Mouse (Mus musculus): Measurements from ENCODE around the gene Slc38a7. TPM values are rescaled to one million over a fixed set of nuclear protein-coding genes. Genes with fewer than 3 reads are reported as not detected.

Gene Slc38a7
- polyA plus RNA-seq, 1 experiment from 2014 or later = 23.2 TPM

DNA sequence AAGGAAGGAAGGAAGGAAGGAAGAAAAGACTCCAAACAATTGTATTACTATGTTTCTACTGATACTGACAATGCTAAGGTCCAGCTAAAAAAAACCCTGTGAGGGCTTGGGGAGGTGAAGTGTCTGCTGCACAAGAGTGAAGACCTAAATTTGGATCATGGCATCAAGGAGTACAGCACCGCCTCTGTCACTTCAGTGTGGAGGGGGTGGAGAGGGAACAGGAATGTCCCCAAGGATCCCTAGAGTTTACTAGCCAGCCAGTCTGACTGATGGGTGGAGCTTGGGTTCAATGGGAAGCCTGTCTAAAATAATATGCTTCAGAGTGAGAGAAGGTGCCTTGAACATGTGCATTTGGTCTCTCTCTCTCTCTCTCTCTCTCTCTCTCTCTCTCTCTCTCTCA, 35.1 kb downstream of the Slc38a7 start:
- no peak overlapping the region for H3K9ac ChIP-seq (replicated peaks; ENCODE audit: low read depth, low read length)
- no peak overlapping the region for H3K27ac ChIP-seq (ENCODE audit: low read depth, low read length)
- ATAC-seq (ENCODE audit: low read depth) = no peak
- no peaks in the 10 kb centered on the region for H3K36me3 ChIP-seq (ENCODE audit: control insufficient read depth, insufficient read depth, low read length)
- 38% methylated on average over 1 of the region's 1 CpGs for WGBS
- H3K9me3 ChIP-seq (ENCODE audit: control insufficient read depth, low read length) = no peaks in the 10 kb centered on the region
- no peak overlapping the region for H3K4me3 ChIP-seq (ENCODE audit: low read depth, low read length)
- no peaks in the 10 kb centered on the region for H3K27me3 ChIP-seq (ENCODE audit: control insufficient read depth, insufficient read depth, low read length)
- no peaks in the 10 kb centered on the region for H3K4me1 ChIP-seq (ENCODE audit: control insufficient read depth, insufficient read depth, low read length)
- no peak overlapping the region for H3K4me2 ChIP-seq (ENCODE audit: low read depth, low read length)

GRCm38 (mm10) chr8:95817597-95817996, 35.7 kb downstream of the Slc38a7 start:
- ATAC-seq (ENCODE audit: low read depth) = no peak
- Histone ChIP-seq H3K27ac (ENCODE audit: low read depth, low read length) (no peak overlapping the region), H3K36me3 (ENCODE audit: control insufficient read depth, insufficient read depth, low read length) (no peaks in the 10 kb centered on the region), H3K4me2 (ENCODE audit: low read depth, low read length) (no peak overlapping the region), H3K9me3 (ENCODE audit: control insufficient read depth, low read length) (no peaks in the 10 kb centered on the region), H3K4me1 (ENCODE audit: control insufficient read depth, insufficient read depth, low read length) (no peaks in the 10 kb centered on the region), H3K27me3 (ENCODE audit: control insufficient read depth, insufficient read depth, low read length) (no peaks in the 10 kb centered on the region), H3K4me3 (ENCODE audit: low read depth, low read length) (no peak overlapping the region), H3K9ac (replicated peaks; ENCODE audit: low read depth, low read length) (no peak overlapping the region)
- WGBS = 70% methylated on average over 3 of the region's 3 CpGs

- ATAC-seq (ENCODE audit: low read depth) = no peak
- no peak overlapping the region for H3K4me3 ChIP-seq (ENCODE audit: low read depth, low read length)
- whole genome bisulfite sequencing = 51% methylated on average over 6 of the region's 6 CpGs
- H3K9ac ChIP-seq (replicated peaks; ENCODE audit: low read depth, low read length) = no peak overlapping the region
- H3K4me2 ChIP-seq (ENCODE audit: low read depth, low read length) = no peak overlapping the region
- H3K4me1 ChIP-seq (ENCODE audit: control insufficient read depth, insufficient read depth, low read length) = no peaks in the 10 kb centered on the region
- no peak overlapping the region for H3K27ac ChIP-seq (ENCODE audit: low read depth, low read length)
- no peaks in the 10 kb centered on the region for H3K27me3 ChIP-seq (ENCODE audit: control insufficient read depth, insufficient read depth, low read length)
- H3K9me3 ChIP-seq (ENCODE audit: control insufficient read depth, low read length) = no peaks in the 10 kb centered on the region
- no peaks in the 10 kb centered on the region for H3K36me3 ChIP-seq (ENCODE audit: control insufficient read depth, insufficient read depth, low read length)
Measured at GRCm38 (mm10) chr8:95816044-95816708, 37.2 kb downstream of the Slc38a7 start.

DNA sequence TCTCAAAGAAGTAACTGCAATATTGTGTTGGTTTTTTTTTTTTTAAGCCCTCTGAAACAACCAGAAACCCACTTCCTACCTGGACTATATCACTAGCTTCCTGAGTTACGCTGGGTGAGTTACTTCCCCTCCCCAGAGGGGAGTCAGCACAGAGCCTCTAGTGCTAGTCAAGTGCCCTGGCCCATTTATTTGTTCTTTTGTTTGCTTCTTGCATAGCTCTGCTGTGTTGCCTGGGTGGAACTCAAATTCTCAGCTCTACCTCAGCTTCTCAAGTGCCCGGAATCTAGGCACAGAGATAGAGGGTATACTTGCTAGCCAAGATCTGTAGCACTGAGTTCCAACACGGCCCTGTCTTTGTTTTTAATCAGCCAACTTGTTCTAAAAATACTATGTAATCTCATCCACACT, 43.2 kb downstream of the Slc38a7 start:
- Histone ChIP-seq H3K4me3 (ENCODE audit: low read depth, low read length) (no peak overlapping the region), H3K9me3 (ENCODE audit: control insufficient read depth, low read length) (no peaks in the 10 kb centered on the region), H3K27me3 (ENCODE audit: control insufficient read depth, insufficient read depth, low read length) (no peaks in the 10 kb centered on the region), H3K4me1 (ENCODE audit: control insufficient read depth, insufficient read depth, low read length) (peaks cover 11% of the 10 kb centered on the region), H3K4me2 (ENCODE audit: low read depth, low read length) (no peak overlapping the region), H3K9ac (replicated peaks; ENCODE audit: low read depth, low read length) (no peak overlapping the region), H3K36me3 (ENCODE audit: control insufficient read depth, insufficient read depth, low read length) (no peaks in the 10 kb centered on the region), H3K27ac (ENCODE audit: low read depth, low read length) (no peak overlapping the region)
- 54% methylated on average over 3 of the region's 3 CpGs for WGBS
- ATAC-seq (ENCODE audit: low read depth) = no peak

DNA sequence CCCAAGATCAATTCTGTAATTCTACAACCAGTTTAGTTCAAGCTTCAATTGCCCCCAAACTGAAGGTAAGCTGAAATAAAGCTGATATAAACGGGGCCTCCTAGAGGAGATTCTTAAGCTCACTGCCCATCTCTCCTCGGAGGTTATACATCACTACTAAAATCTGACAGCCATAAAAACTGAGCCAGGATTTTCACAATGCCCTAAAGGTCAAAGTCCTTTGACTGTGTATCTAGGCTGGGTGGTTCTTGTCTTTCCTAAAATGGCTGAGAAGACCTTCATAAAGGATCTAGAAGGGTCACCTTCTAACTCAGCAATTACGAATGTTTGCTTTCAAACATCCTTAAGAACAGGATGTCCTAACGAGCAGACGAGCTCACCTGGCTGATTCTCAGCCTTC, 44.2 kb downstream of the Slc38a7 start:
- no peak overlapping the region for H3K4me2 ChIP-seq (ENCODE audit: low read depth, low read length)
- WGBS = 88% methylated on average over 5 of the region's 5 CpGs
- H3K27ac ChIP-seq (ENCODE audit: low read depth, low read length) = no peak overlapping the region
- no peaks in the 10 kb centered on the region for H3K9me3 ChIP-seq (ENCODE audit: control insufficient read depth, low read length)
- H3K27me3 ChIP-seq (ENCODE audit: control insufficient read depth, insufficient read depth, low read length) = no peaks in the 10 kb centered on the region
- ATAC-seq (ENCODE audit: low read depth) = no peak
- peaks cover 16% of the 10 kb centered on the region for H3K4me1 ChIP-seq (ENCODE audit: control insufficient read depth, insufficient read depth, low read length)
- H3K36me3 ChIP-seq (ENCODE audit: control insufficient read depth, insufficient read depth, low read length) = no peaks in the 10 kb centered on the region
- H3K9ac ChIP-seq (replicated peaks; ENCODE audit: low read depth, low read length) = no peak overlapping the region
- H3K4me3 ChIP-seq (ENCODE audit: low read depth, low read length) = no peak overlapping the region

GRCm38 (mm10) chr8:95808631-95809030, 44.7 kb downstream of the Slc38a7 start:
- no peak overlapping the region for H3K4me2 ChIP-seq (ENCODE audit: low read depth, low read length)
- no peak for ATAC-seq (ENCODE audit: low read depth)

GRCm38 (mm10) chr8:95807861-95808260, 45.5 kb downstream of the Slc38a7 start:
- peak overlapping the region; percentile 95 for H3K27ac ChIP-seq (ENCODE audit: low read depth, low read length)
- H3K4me1 ChIP-seq (ENCODE audit: control insufficient read depth, insufficient read depth, low read length) = peaks cover 16% of the 10 kb centered on the region
- no peaks in the 10 kb centered on the region for H3K36me3 ChIP-seq (ENCODE audit: control insufficient read depth, insufficient read depth, low read length)
- peak overlapping the region; percentile 52 for H3K4me2 ChIP-seq (ENCODE audit: low read depth, low read length)
- peak; percentile 96 for ATAC-seq (ENCODE audit: low read depth)
- WGBS = 0% methylated on average over 20 of the region's 20 CpGs
- peak overlapping the region; percentile 97 for H3K4me3 ChIP-seq (ENCODE audit: low read depth, low read length)
- H3K27me3 ChIP-seq (ENCODE audit: control insufficient read depth, insufficient read depth, low read length) = no peaks in the 10 kb centered on the region
- H3K9ac ChIP-seq (replicated peaks; ENCODE audit: low read depth, low read length) = peak overlapping the region; percentile 53
- H3K9me3 ChIP-seq (ENCODE audit: control insufficient read depth, low read length) = no peaks in the 10 kb centered on the region

More at GRCm38 (mm10) chr8:95808631-95809030, 44.7 kb downstream of the Slc38a7 start:
- WGBS = 87% methylated on average over 4 of the region's 4 CpGs
- Histone ChIP-seq H3K4me1 (ENCODE audit: control insufficient read depth, insufficient read depth, low read length) (peaks cover 16% of the 10 kb centered on the region), H3K36me3 (ENCODE audit: control insufficient read depth, insufficient read depth, low read length) (no peaks in the 10 kb centered on the region), H3K9ac (replicated peaks; ENCODE audit: low read depth, low read length) (no peak overlapping the region), H3K4me3 (ENCODE audit: low read depth, low read length) (no peak overlapping the region), H3K9me3 (ENCODE audit: control insufficient read depth, low read length) (no peaks in the 10 kb centered on the region), H3K27me3 (ENCODE audit: control insufficient read depth, insufficient read depth, low read length) (no peaks in the 10 kb centered on the region), H3K27ac (ENCODE audit: low read depth, low read length) (no peak overlapping the region)

GRCm38 (mm10) chr8:95807331-95807843, 46.0 kb downstream of the Slc38a7 start, which contains the start of gene Cnot1:
Gene Cnot1 (minus strand): TSS chr8:95807464.
- WGBS = under 1% methylated on average over 44 of the region's 44 CpGs
- H3K4me2 ChIP-seq (ENCODE audit: low read depth, low read length) = peak within 1 kb of the TSS; percentile 90
- peak within 1 kb of the TSS; percentile 97 for H3K4me3 ChIP-seq (ENCODE audit: low read depth, low read length)
- peaks cover 16% of the 10 kb centered on the region for H3K4me1 ChIP-seq (ENCODE audit: control insufficient read depth, insufficient read depth, low read length)
- H3K27ac ChIP-seq (ENCODE audit: low read depth, low read length) = peak within 1 kb of the TSS; percentile 95
- H3K9ac ChIP-seq (replicated peaks; ENCODE audit: low read depth, low read length) = peak within 1 kb of the TSS; percentile 92
- no peaks in the 10 kb centered on the region for H3K36me3 ChIP-seq (ENCODE audit: control insufficient read depth, insufficient read depth, low read length)
- H3K27me3 ChIP-seq (ENCODE audit: control insufficient read depth, insufficient read depth, low read length) = no peaks in the 10 kb centered on the region
- H3K9me3 ChIP-seq (ENCODE audit: control insufficient read depth, low read length) = no peaks in the 10 kb centered on the region
- ATAC-seq (ENCODE audit: low read depth) = peak; percentile 97

- peaks cover 16% of the 10 kb centered on the region for H3K4me1 ChIP-seq (ENCODE audit: control insufficient read depth, insufficient read depth, low read length)
- H3K9ac ChIP-seq (replicated peaks; ENCODE audit: low read depth, low read length) = peak overlapping the region; percentile 92
- H3K9me3 ChIP-seq (ENCODE audit: control insufficient read depth, low read length) = no peaks in the 10 kb centered on the region
- no peaks in the 10 kb centered on the region for H3K36me3 ChIP-seq (ENCODE audit: control insufficient read depth, insufficient read depth, low read length)
- peak overlapping the region; percentile 90 for H3K4me2 ChIP-seq (ENCODE audit: low read depth, low read length)
- peak overlapping the region; percentile 88 for H3K27ac ChIP-seq (ENCODE audit: low read depth, low read length)
- WGBS = 0% methylated on average over 35 of the region's 69 CpGs
- no peaks in the 10 kb centered on the region for H3K27me3 ChIP-seq (ENCODE audit: control insufficient read depth, insufficient read depth, low read length)
- peak; percentile 1; the same call in 1 of the 2 replicates for ATAC-seq (ENCODE audit: low read depth)
- peak overlapping the region; percentile 97 for H3K4me3 ChIP-seq (ENCODE audit: low read depth, low read length)
Measured at GRCm38 (mm10) chr8:95806461-95807191, 46.7 kb downstream of the Slc38a7 start.
